Mouse (Mus musculus) heart, adult 2 months (tissue): ENCODE data around the gene Otulinl. TPM values are rescaled to one million over a fixed set of nuclear protein-coding genes. Genes with fewer than 3 reads are reported as not detected.
A peak's percentile ranks its signal among the peaks of the same experiment; 100 is the strongest.

ENCODE experiments used
- DNase-seq, 2 experiments: peaks; one replicate each; pipeline ENCODE4 v3.0.0; 2021
- H3K27ac ChIP-seq: fragments of 200-600 bp; 2 replicates; pipeline ENCODE4 v1.8.1; 2022
- H3K27me3 ChIP-seq: fragments of 200-500 bp; 2 replicates; pipeline ENCODE4 v1.6.1; 2012; ENCODE audit warnings: mild to moderate bottlenecking, low read length, inconsistent platforms, mixed read lengths; ENCODE audit not compliant: control insufficient read depth, insufficient read depth
- H3K36me3 ChIP-seq: fragments of 200-500 bp; 2 replicates; pipeline ENCODE4 v1.6.1; 2012; ENCODE audit warnings: low read length, inconsistent platforms; ENCODE audit not compliant: control insufficient read depth, insufficient read depth
- H3K4me1 ChIP-seq: fragments of 200-500 bp; 2 replicates; pipeline ENCODE4 v1.6.1; 2011; ENCODE audit warnings: low read length; ENCODE audit not compliant: control insufficient read depth, insufficient read depth
- H3K4me3 ChIP-seq: fragments of 200-600 bp; 2 replicates; pipeline ENCODE4 v1.8.1; 2022
- H3K79me2 ChIP-seq: fragments of 200-500 bp; replicated peaks from 2 replicates; pipeline ENCODE4 v1.6.1; 2012; ENCODE audit warnings: mild to moderate bottlenecking, inconsistent platforms, low read length, moderate library complexity, mixed read lengths; ENCODE audit not compliant: control insufficient read depth, insufficient read depth
- H3K9ac ChIP-seq: fragments of 200-500 bp; 2 replicates; pipeline ENCODE4 v1.6.1; 2012; ENCODE audit warnings: low read depth, mild to moderate bottlenecking, control low read depth, inconsistent platforms, low read length, mixed read lengths
- CTCF ChIP-seq: fragments of 200-600 bp; IDR thresholded peaks from 2 replicates; pipeline ENCODE4 v1.8.1; 2022; ENCODE audit warnings: antibody characterized with exemption, mild to moderate bottlenecking, moderate library complexity
- EP300 ChIP-seq: fragments of 200-500 bp; IDR thresholded peaks from 2 replicates; pipeline ENCODE4 v1.6.1; 2011; ENCODE audit warnings: low read depth, low read length, control low read depth; ENCODE audit not compliant: insufficient read depth
- POLR2A ChIP-seq: fragments of 200-500 bp; IDR thresholded peaks from 2 replicates; pipeline ENCODE4 v1.6.1; 2011; ENCODE audit warnings: mild to moderate bottlenecking, low read depth, low read length, control low read depth; ENCODE audit not compliant: insufficient read depth
- WGBS: fragments of 180-500 bp; shearing (Covaris S2); methylation state at CpG from one replicate; pipeline ENCODE4 v1.1.7; 2018; 5-methylcytosine and 5-hydroxymethylcytosine counted together
- intact Hi-C: fragments of 180-260 bp; cut with DNase I; formaldehyde crosslinking; loops from one replicate; pipeline ENCODE4 v1.15.1; 2025
- polyA plus RNA-seq: library from polyadenylated mRNA; depleted of rRNA; stranded (reverse); fragments of >200 nt; gene quantifications from 2 replicates; pipeline ENCODE4 v1.2.3, GENCODE M21; 2012
- total RNA-seq, 2 experiments: library from RNA; stranded (reverse); gene quantifications; 2 replicates each; pipeline ENCODE4 v1.2.3; 2021

Gene Otulinl
- total and polyA plus RNA-seq, 3 experiments = 1.5 to 3.0 (median 1.9) TPM

GRCm38 (mm10) chr15:27718668-27719067 lies 37.3 kb upstream of the Otulinl start:
- H3K9ac ChIP-seq = no peak overlapping the region
- no peaks in the 10 kb centered on the region for H3K36me3 ChIP-seq
- H3K4me1 ChIP-seq = no peaks in the 10 kb centered on the region
- no peaks in the 10 kb centered on the region for H3K27me3 ChIP-seq
- intact Hi-C loops = loop anchor here (2.0 to 10.0 kb wide), 2 partner anchors 60 to 394 kb away; no protein-coding TSS in a partner anchor
- H3K4me3 ChIP-seq = no peak overlapping the region
- H3K79me2 ChIP-seq = no peaks in the 10 kb centered on the region
- no peak for DNase-seq
- H3K27ac ChIP-seq = no peak overlapping the region
- TF ChIP-seq POLR2A (no peak), CTCF (no peak)
- 82% methylated on average over 7 of the region's 7 CpGs for WGBS

- intact Hi-C loops = loop anchor here (10.0 kb wide), 1 partner anchor 391 kb away; no protein-coding TSS in a partner anchor
- Histone ChIP-seq H3K4me3 (no peak overlapping the region), H3K9ac (no peak overlapping the region), H3K36me3 (no peaks in the 10 kb centered on the region), H3K4me1 (no peaks in the 10 kb centered on the region), H3K27me3 (no peaks in the 10 kb centered on the region), H3K27ac (no peak overlapping the region), H3K79me2 (no peaks in the 10 kb centered on the region)
- WGBS = 40% methylated on average over 3 of the region's 3 CpGs
- DNase-seq = peak in 1 of 2 experiments; percentile 36
- TF ChIP-seq CTCF (peak; percentile 64), EP300 (no peak), POLR2A (no peak)
These were observed 34.0 kb upstream of the Otulinl start for GRCm38 (mm10) chr15:27715331-27715730.

GRCm38 (mm10) chr15:27710698-27711097 lies 29.3 kb upstream of the Otulinl start:
- Histone ChIP-seq H3K4me3 (no peak overlapping the region), H3K9ac (no peak overlapping the region), H3K36me3 (no peaks in the 10 kb centered on the region), H3K27ac (no peak overlapping the region), H3K4me1 (no peaks in the 10 kb centered on the region), H3K27me3 (no peaks in the 10 kb centered on the region), H3K79me2 (no peaks in the 10 kb centered on the region)
- intact Hi-C loops = loop anchor here (10.0 kb wide), 1 partner anchor 386 kb away; no protein-coding TSS in a partner anchor
- DNase-seq = no peak
- TF ChIP-seq CTCF = no peak
- WGBS = 72% methylated on average over 9 of the region's 9 CpGs

- Histone ChIP-seq H3K4me3 (no peak overlapping the region), H3K79me2 (no peaks in the 10 kb centered on the region), H3K27me3 (no peaks in the 10 kb centered on the region), H3K9ac (no peak overlapping the region), H3K36me3 (no peaks in the 10 kb centered on the region), H3K4me1 (no peaks in the 10 kb centered on the region), H3K27ac (no peak overlapping the region)
- 73% methylated on average over 7 of the region's 7 CpGs for WGBS
- intact Hi-C loops = no loop called here
- TF ChIP-seq POLR2A (no peak), CTCF (no peak), EP300 (no peak)
- DNase-seq = no peak
These were observed 27.7 kb upstream of the Otulinl start for GRCm38 (mm10) chr15:27708968-27709612.

GRCm38 (mm10) chr15:27708499-27708898 lies 27.1 kb upstream of the Otulinl start:
- WGBS = 49% methylated on average over 3 of the region's 3 CpGs
- intact Hi-C loops = no loop called here

GRCm38 (mm10) chr15:27702972-27703313 lies 21.6 kb upstream of the Otulinl start:
- Histone ChIP-seq H3K4me1 (peaks cover 1% of the 10 kb centered on the region), H3K79me2 (no peaks in the 10 kb centered on the region), H3K27ac (no peak overlapping the region), H3K4me3 (no peak overlapping the region), H3K9ac (no peak overlapping the region), H3K27me3 (no peaks in the 10 kb centered on the region), H3K36me3 (no peaks in the 10 kb centered on the region)
- no peak for TF ChIP-seq POLR2A
- no peak for TF ChIP-seq EP300
- no peak for TF ChIP-seq CTCF
- WGBS = 17% methylated on average over 1 of the region's 1 CpGs
- DNase-seq = no peak
- intact Hi-C loops = no loop called here

More at GRCm38 (mm10) chr15:27708499-27708898, 27.1 kb upstream of the Otulinl start:
- Histone ChIP-seq H3K9ac (no peak overlapping the region), H3K27ac (no peak overlapping the region), H3K79me2 (no peaks in the 10 kb centered on the region), H3K36me3 (no peaks in the 10 kb centered on the region), H3K27me3 (no peaks in the 10 kb centered on the region), H3K4me3 (no peak overlapping the region), H3K4me1 (no peaks in the 10 kb centered on the region)
- TF ChIP-seq EP300 = no peak
- TF ChIP-seq POLR2A = no peak
- no peak for TF ChIP-seq CTCF
- no peak for DNase-seq
